Mouse (Mus musculus) ovary, adult 10 weeks (tissue): ENCODE measurements around the gene Gm21915. TPM values are rescaled to one million over a fixed set of nuclear protein-coding genes. Genes with fewer than 3 reads are reported as not detected.

ENCODE experiments used
- polyA plus RNA-seq: library from polyadenylated mRNA; stranded (reverse); fragments of 350-450 nt; fragmentation: Illumina TruSeq; extraction: RNeasy Lipid Tissue Mini Kit (QIAGEN cat#74804); gene quantifications from one replicate; pipeline ENCODE4 v1.2.3, GENCODE M21; 2014

The Gm21915 gene
- not detected for polyA plus RNA-seq

GRCm38 (mm10) chr9:40670313-40670712 is at the start of gene Gm21915:
Gm21915 (plus strand) TSS chr9:40670613.

GRCm38 (mm10) chr9:40685801-40686420 is 15.5 kb downstream of the Gm21915 start, which contains the start of gene Clmp:
Clmp (plus strand) TSS chr9:40685962.

Other genes with a start within 250 kb of the Gm21915 start
- 122 TPM for gene Gramd1b, start 139.2 kb upstream of the Gm21915 start, polyA plus RNA-seq
- 27.8 TPM for gene Clmp, start 15.3 kb downstream of the Gm21915 start, polyA plus RNA-seq
- gene Hspa8, start 130.4 kb downstream of the Gm21915 start, polyA plus RNA-seq = 1,701 TPM
- not detected for gene Bsx, start 203.5 kb downstream of the Gm21915 start, polyA plus RNA-seq